Mouse (Mus musculus): ENCODE results near the gene Clec2d. TPM values are rescaled to one million over a fixed set of nuclear protein-coding genes. Genes with fewer than 3 reads are reported as not detected.
"Not testable (repeated sequence)": the region's sequence is repeated elsewhere in the genome, so short reads cannot be mapped to it uniquely, and the experiment has no call there.

Clec2d gene
- 1 to 10 TPM; 6.9 to 9.8 (median 8.9) TPM for total RNA-seq (2022)

- peak; percentile 17 to 30 for DNase-seq (ENCODE audit: low spot score in 2 of 2)
Measured at GRCm38 (mm10) chr6:129180403-129181169, at the start of gene Clec2d. Gene Clec2d (plus strand): TSS chr6:129180615.

- DNase-seq (ENCODE audit: low spot score in 2 of 2), result no peak
Measured at GRCm38 (mm10) chr6:129132604-129133341, 47.6 kb upstream of the Clec2d start.

- DNase-seq (ENCODE audit: low spot score in 2 of 2), result no peak
Measured at GRCm38 (mm10) chr6:129146812-129147211, 33.6 kb upstream of the Clec2d start.

GRCm38 (mm10) chr6:129160103-129160502, 20.3 kb upstream of the Clec2d start:
- DNase-seq (ENCODE audit: low spot score in 2 of 2), result no peak

GRCm38 (mm10) chr6:129161136-129161535, 19.3 kb upstream of the Clec2d start:
- DNase-seq (ENCODE audit: low spot score in 2 of 2), result no peak

GRCm38 (mm10) chr6:129161951-129162350, 18.5 kb upstream of the Clec2d start:
- no peak for DNase-seq (ENCODE audit: low spot score in 2 of 2)

GRCm38 (mm10) chr6:129162587-129163159, 17.7 kb upstream of the Clec2d start:
- no peak for DNase-seq (ENCODE audit: low spot score in 2 of 2)

GRCm38 (mm10) chr6:129163606-129164005, 16.8 kb upstream of the Clec2d start:
- no peak for DNase-seq (ENCODE audit: low spot score in 2 of 2)

GRCm38 (mm10) chr6:129170925-129171324, 9.5 kb upstream of the Clec2d start:
- no peak for DNase-seq (ENCODE audit: low spot score in 2 of 2)

GRCm38 (mm10) chr6:129171675-129172074, 8.7 kb upstream of the Clec2d start:
- no peak for DNase-seq (ENCODE audit: low spot score in 2 of 2)

GRCm38 (mm10) chr6:129174836-129175235, 5.6 kb upstream of the Clec2d start:
- no peak for DNase-seq (ENCODE audit: low spot score in 2 of 2)

GRCm38 (mm10) chr6:129175612-129176011, 4.8 kb upstream of the Clec2d start:
- DNase-seq (ENCODE audit: low spot score in 2 of 2), result no peak

GRCm38 (mm10) chr6:129176621-129177020, 3.8 kb upstream of the Clec2d start:
- DNase-seq (ENCODE audit: low spot score in 2 of 2), result no peak

GRCm38 (mm10) chr6:129179281-129179680, 1.1 kb upstream of the Clec2d start:
- DNase-seq (ENCODE audit: low spot score in 2 of 2), result no peak

- not testable (repeated sequence) for DNase-seq (ENCODE audit: low spot score in 2 of 2)
Measured at GRCm38 (mm10) chr6:129179831-129180230, 584 bp upstream of the Clec2d start.

GRCm38 (mm10) chr6:129181249-129181648, 834 bp downstream of the Clec2d start:
- no peak for DNase-seq (ENCODE audit: low spot score in 2 of 2)

- no peak for DNase-seq (ENCODE audit: low spot score in 2 of 2)
Measured at GRCm38 (mm10) chr6:129181683-129182082, 1.3 kb downstream of the Clec2d start.

GRCm38 (mm10) chr6:129182518-129182917, 2.1 kb downstream of the Clec2d start:
- DNase-seq (ENCODE audit: low spot score in 2 of 2), result no peak

GRCm38 (mm10) chr6:129184001-129184400, 3.6 kb downstream of the Clec2d start:
- not testable (repeated sequence) for DNase-seq (ENCODE audit: low spot score in 2 of 2)

GRCm38 (mm10) chr6:129184788-129185187, 4.4 kb downstream of the Clec2d start:
- DNase-seq (ENCODE audit: low spot score in 2 of 2), result no peak

- no peak for DNase-seq (ENCODE audit: low spot score in 2 of 2)
Measured at GRCm38 (mm10) chr6:129186022-129186421, 5.6 kb downstream of the Clec2d start.

Measured in layer of hippocampus, adult 8-10 months (tissue).